Mouse (Mus musculus) G1E (cell line): Measurements from ENCODE around the gene Zfp217. TPM values are rescaled to one million over a fixed set of nuclear protein-coding genes. Genes with fewer than 3 reads are reported as not detected.
A peak's percentile ranks its signal among the peaks of the same experiment; 100 is the strongest.

Experiments
- ATAC-seq: 2 replicates; pipeline ENCODE4 v1.8.0; 2016; ENCODE audit warnings: mild to moderate bottlenecking; ENCODE audit not compliant: insufficient number of reproducible peaks, poor library complexity, low FRiP score, severe bottlenecking; ENCODE audit errors: extremely low read depth
- DNase-seq: peaks from one replicate; pipeline ENCODE4 v3.0.0; 2012; ENCODE audit warnings: low spot score
- H3K27me3 ChIP-seq: 2 replicates; pipeline ENCODE4 v1.6.1; 2012; ENCODE audit warnings: mild to moderate bottlenecking, low read length, inconsistent platforms; ENCODE audit not compliant: insufficient read depth
- H3K36me3 ChIP-seq: replicated peaks from 2 replicates; pipeline ENCODE3; 2012; ENCODE audit warnings: mild to moderate bottlenecking, inconsistent platforms
- H3K4me1 ChIP-seq: 2 replicates; pipeline ENCODE4 v1.6.1; 2012; ENCODE audit warnings: low read depth, low read length, inconsistent platforms, mixed read lengths; ENCODE audit not compliant: insufficient read depth
- H3K4me3 ChIP-seq: 2 replicates; pipeline ENCODE4 v1.5.1; 2012; ENCODE audit warnings: low read depth, mild to moderate bottlenecking, inconsistent platforms, low read length, moderate library complexity, mixed read lengths
- H3K9me3 ChIP-seq: replicated peaks from 2 replicates; pipeline ENCODE4 v1.6.1; 2012; ENCODE audit warnings: inconsistent platforms
- CTCF ChIP-seq: IDR thresholded peaks from 2 replicates; pipeline ENCODE4 v1.5.1; 2012; ENCODE audit warnings: low read depth, low read length, inconsistent platforms, mixed read lengths
- GATA1 ChIP-seq: IDR thresholded peaks from 2 replicates; pipeline ENCODE4 v1.6.1; 2012; ENCODE audit warnings: borderline replicate concordance, low read length, inconsistent platforms, mixed read lengths
- GATA2 ChIP-seq: IDR thresholded peaks from 2 replicates; pipeline ENCODE4 v1.6.1; 2012; ENCODE audit warnings: low read depth, low read length, inconsistent platforms, borderline replicate concordance
- POLR2AphosphoS5 ChIP-seq: IDR thresholded peaks from 2 replicates; pipeline ENCODE4 v1.6.1; 2012; ENCODE audit warnings: low read depth, low read length, inconsistent platforms; ENCODE audit not compliant: insufficient replicate concordance
- TAL1 ChIP-seq: conservative IDR thresholded peaks from 2 replicates; pipeline ENCODE4 v1.6.1; 2012; ENCODE audit warnings: low read depth, low read length, inconsistent platforms, mixed read lengths
- polyA plus RNA-seq: library from polyadenylated mRNA; stranded (reverse); fragments of >175 nt; gene quantifications from 2 replicates; pipeline ENCODE4 v1.2.3, GENCODE M21; 2012
- total RNA-seq, 2 experiments: library from RNA; stranded (forward) in 1 of 2; stranded (reverse) in 1 of 2; fragments of 200-1000 nt in 1 of 2; fragments of >200 nt in 1 of 2; fragmentation: Nextera tagmentation in 1 of 2; gene quantifications; 2 replicates each; pipeline ENCODE4 v1.2.3; 2014 to 2017

The Zfp217 gene
- total and polyA plus RNA-seq, 3 experiments = 22.0 to 46.2 (median 46.0) TPM

- DNase-seq (no peak), ATAC-seq (no peak)
- TF ChIP-seq CTCF (no peak), POLR2AphosphoS5 (no peak), GATA1 (no peak), GATA2 (no peak), TAL1 (no peak)
- peak overlapping the region; percentile 66; the same call in 1 of the 2 replicates for H3K4me3 ChIP-seq
- peaks cover 69% of the 10 kb centered on the region for H3K4me1 ChIP-seq
- no peaks in the 10 kb centered on the region for H3K9me3 ChIP-seq
- no peaks in the 10 kb centered on the region for H3K36me3 ChIP-seq
- no peaks in the 10 kb centered on the region for H3K27me3 ChIP-seq
Measured at GRCm38 (mm10) chr2:170154738-170155088, 6.8 kb upstream of the Zfp217 start.

GRCm38 (mm10) chr2:170154301-170154721 lies 6.4 kb upstream of the Zfp217 start:
- no peaks in the 10 kb centered on the region for H3K36me3 ChIP-seq
- ATAC-seq (no peak), DNase-seq (no peak)
- H3K9me3 ChIP-seq = no peaks in the 10 kb centered on the region
- TF ChIP-seq CTCF = no peak
- no peak for TF ChIP-seq TAL1
- TF ChIP-seq POLR2AphosphoS5 = no peak
- no peak for TF ChIP-seq GATA1
- no peak for TF ChIP-seq GATA2
- peaks cover 70% of the 10 kb centered on the region for H3K4me1 ChIP-seq
- no peaks in the 10 kb centered on the region for H3K27me3 ChIP-seq
- peak overlapping the region; percentile 66; the same call in 1 of the 2 replicates for H3K4me3 ChIP-seq

GRCm38 (mm10) chr2:170153421-170154271 lies 5.7 kb upstream of the Zfp217 start:
- Histone ChIP-seq H3K4me1 (peaks cover 70% of the 10 kb centered on the region), H3K36me3 (no peaks in the 10 kb centered on the region), H3K4me3 (peak overlapping the region; percentile 70), H3K9me3 (no peaks in the 10 kb centered on the region), H3K27me3 (no peaks in the 10 kb centered on the region)
- TF ChIP-seq GATA2 (no peak), POLR2AphosphoS5 (no peak), TAL1 (no peak), GATA1 (no peak), CTCF (no peak)
- DNase-seq (no peak), ATAC-seq (0 out of 2 replicates have a peak, but pooled peaks have one; percentile 3)

- Histone ChIP-seq H3K4me1 (peaks cover 72% of the 10 kb centered on the region), H3K4me3 (peak overlapping the region; percentile 70; the same call in 1 of the 2 replicates), H3K27me3 (no peaks in the 10 kb centered on the region), H3K9me3 (no peaks in the 10 kb centered on the region), H3K36me3 (peaks cover under 1% of the 10 kb centered on the region)
- TF ChIP-seq CTCF (no peak), POLR2AphosphoS5 (no peak), GATA1 (no peak), TAL1 (no peak), GATA2 (no peak)
- ATAC-seq (no peak), DNase-seq (no peak)
Measured at GRCm38 (mm10) chr2:170152856-170153255, 5.0 kb upstream of the Zfp217 start.

- Histone ChIP-seq H3K27me3 (no peaks in the 10 kb centered on the region), H3K36me3 (peaks cover 6% of the 10 kb centered on the region), H3K9me3 (no peaks in the 10 kb centered on the region), H3K4me3 (no peak overlapping the region), H3K4me1 (peaks cover 73% of the 10 kb centered on the region)
- ATAC-seq (no peak), DNase-seq (no peak)
- no peak for TF ChIP-seq GATA2
- TF ChIP-seq CTCF = no peak
- no peak for TF ChIP-seq GATA1
- no peak for TF ChIP-seq POLR2AphosphoS5
- no peak for TF ChIP-seq TAL1
Measured at GRCm38 (mm10) chr2:170152036-170152686, 4.3 kb upstream of the Zfp217 start.

GRCm38 (mm10) chr2:170151470-170151869 lies 3.6 kb upstream of the Zfp217 start:
- DNase-seq = no peak
- Histone ChIP-seq H3K27me3 (no peaks in the 10 kb centered on the region), H3K9me3 (no peaks in the 10 kb centered on the region), H3K36me3 (peaks cover 9% of the 10 kb centered on the region), H3K4me3 (peak overlapping the region; percentile 69), H3K4me1 (peaks cover 69% of the 10 kb centered on the region)
- TF ChIP-seq CTCF (no peak), GATA2 (no peak), POLR2AphosphoS5 (no peak), TAL1 (peak; percentile 68), GATA1 (no peak)
- ATAC-seq = peak; percentile 70
